In the genomic region with DNA sequence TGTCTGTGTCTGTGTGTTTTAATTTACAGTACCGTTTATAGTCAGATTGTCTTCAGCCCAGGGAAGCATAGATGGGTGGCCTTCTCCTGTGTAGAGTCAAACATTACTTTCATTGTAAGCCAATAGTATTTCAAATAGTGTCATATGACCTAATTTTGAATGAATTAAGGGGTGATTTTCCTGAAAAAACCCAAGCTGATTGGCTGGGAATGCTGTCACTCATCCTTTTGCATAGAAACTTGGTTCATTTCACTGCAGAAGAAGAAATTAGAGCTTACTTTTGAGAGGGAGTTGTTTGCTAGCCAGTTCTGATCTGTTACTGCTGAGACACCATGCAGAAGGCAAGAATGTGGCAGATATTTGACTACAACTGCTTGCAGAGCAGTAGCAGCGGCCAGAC, we compare ENCODE assay signal across 13 mouse cellular contexts. TPM values are rescaled to one million over a fixed set of nuclear protein-coding genes. Genes with fewer than 3 reads are reported as not detected.
DNase-seq lines count a peak whose midpoint lies in the region; ATAC-seq lines count a peak whose summit lies in the region.
"Had no signal": no experiment of that assay in that cellular context is flagged by ENCODE, and none has a peak within 500 bp of the region (broad histone marks: within the 10 kb centered on the region; RNA-seq: fewer than 3 reads in every experiment).

No protein-coding gene starts in this region.

- no peak for ATAC-seq in inflammation-experienced regulatory T-cells, adult 6 months

- peak; percentile 9 for DNase-seq in cerebellum, adult 9-10 months
- no peak for DNase-seq in cerebellum, adult 11-12 months
- peak; percentile 11 for DNase-seq in left cerebral cortex, postnatal 4 days
- no peak for DNase-seq in left cerebral cortex, adult 11 months (ENCODE audit: low spot score)
- peak; percentile 11 for DNase-seq in adipocyte (ENCODE audit: low spot score)
- peak; percentile 24 for DNase-seq in layer of hippocampus, postnatal 36 days
- DNase-seq in left cerebral cortex, adult 18-20 months (ENCODE audit: low spot score in 2 of 2): no peak
- DNase-seq: adrenal gland, adult 8-10 months; gastrocnemius, postnatal 25 days; heart, postnatal 36 days; kidney, adult 11 months; right cerebral cortex, adult 18-20 months had no signal

- intact Hi-C loops in left cerebral cortex, postnatal 4 days (cut with DNase I): no loop called here

RNA-seq across cellular contexts. Expression of a gene that starts 32.8 kb away (rescaled TPM):
- total RNA-seq in left cerebral cortex, postnatal 4 days (2021): 10 to 100 TPM; 64.5 to 71.6 TPM
- total RNA-seq in layer of hippocampus, postnatal 36 days (2021): 10 to 100 TPM; 40.4 to 50.0 TPM
- 10 to 100 TPM; 33.8 to 56.1 (median 35.1) TPM for polyA plus RNA-seq in inflammation-experienced regulatory T-cells, adult 6 months (2017; shearing (Covaris generic))
- total RNA-seq in left cerebral cortex, adult 18-20 months (2021): 10 to 100 TPM; 32.1 to 39.5 TPM

Comparison
In these comparisons a context has a peak if more than half of its experiments do, and no peak if none do; other contexts are left out.
1. DNase-seq: peak in cerebellum, adult 9-10 months (single experiment), left cerebral cortex, postnatal 4 days (single experiment), adipocyte (single experiment) and layer of hippocampus, postnatal 36 days (2 of 2); none in cerebellum, adult 11-12 months (single experiment), left cerebral cortex, adult 11 months (single experiment) and left cerebral cortex, adult 18-20 months (0 of 2).